Mouse (Mus musculus): Measurements from ENCODE around the gene Gm17720. TPM values are rescaled to one million over a fixed set of nuclear protein-coding genes. Genes with fewer than 3 reads are reported as not detected.

The Gm17720 gene
- polyA plus RNA-seq (2014; fragmentation: Illumina TruSeq; extraction: RNeasy Lipid Tissue Mini Kit (QIAGEN cat#74804); ENCODE audit: insufficient read depth, low read depth, low replicate concordance): not detected

DNA sequence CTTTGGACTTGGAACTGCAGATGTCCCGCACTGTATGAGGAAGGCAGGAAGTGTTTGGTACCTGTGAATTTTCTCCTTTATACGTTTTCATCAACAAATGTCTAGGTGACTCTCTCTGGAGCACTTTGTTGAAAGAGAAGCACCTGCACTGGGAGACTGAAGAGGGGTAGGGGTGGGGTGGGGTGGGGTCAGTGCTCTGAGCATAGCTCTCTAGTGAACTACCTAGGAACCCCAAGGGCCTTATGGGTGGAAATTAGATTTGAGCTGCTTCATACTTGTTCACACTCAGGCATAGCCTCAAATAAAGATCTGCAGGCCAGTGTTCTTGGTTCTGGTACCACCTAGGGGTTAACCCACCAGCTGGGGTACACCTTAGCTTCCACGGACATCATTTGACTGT is at the start of gene Gm17720:
TSS of gene Gm17720 (minus strand) at position 101 of the 400 bp plus-strand sequence.

DNA sequence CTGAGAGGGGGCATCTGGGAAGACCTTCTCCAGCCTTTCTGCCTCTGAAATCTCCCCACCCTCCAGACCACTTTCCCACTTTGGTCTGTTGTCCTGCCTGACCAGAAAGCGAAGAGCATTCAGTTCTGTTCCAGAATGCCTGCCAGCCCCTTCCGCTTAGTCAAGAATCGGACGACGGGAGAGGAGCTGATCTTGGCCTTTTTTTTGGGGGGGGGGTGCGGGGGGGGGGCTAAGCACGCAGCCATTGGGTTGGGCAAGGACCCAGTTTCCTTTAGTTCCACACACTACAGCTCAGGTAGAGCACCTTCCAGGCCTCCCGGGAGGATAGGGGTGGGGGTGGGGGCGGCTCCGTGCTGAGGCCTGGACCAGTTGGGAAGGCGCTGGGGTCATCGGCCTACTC is 1.6 kb downstream of the Gm17720 start, which contains the start of gene Gm21964:
TSS of gene Gm21964 (plus strand) at position 301 of the 400 bp plus-strand sequence.

DNA sequence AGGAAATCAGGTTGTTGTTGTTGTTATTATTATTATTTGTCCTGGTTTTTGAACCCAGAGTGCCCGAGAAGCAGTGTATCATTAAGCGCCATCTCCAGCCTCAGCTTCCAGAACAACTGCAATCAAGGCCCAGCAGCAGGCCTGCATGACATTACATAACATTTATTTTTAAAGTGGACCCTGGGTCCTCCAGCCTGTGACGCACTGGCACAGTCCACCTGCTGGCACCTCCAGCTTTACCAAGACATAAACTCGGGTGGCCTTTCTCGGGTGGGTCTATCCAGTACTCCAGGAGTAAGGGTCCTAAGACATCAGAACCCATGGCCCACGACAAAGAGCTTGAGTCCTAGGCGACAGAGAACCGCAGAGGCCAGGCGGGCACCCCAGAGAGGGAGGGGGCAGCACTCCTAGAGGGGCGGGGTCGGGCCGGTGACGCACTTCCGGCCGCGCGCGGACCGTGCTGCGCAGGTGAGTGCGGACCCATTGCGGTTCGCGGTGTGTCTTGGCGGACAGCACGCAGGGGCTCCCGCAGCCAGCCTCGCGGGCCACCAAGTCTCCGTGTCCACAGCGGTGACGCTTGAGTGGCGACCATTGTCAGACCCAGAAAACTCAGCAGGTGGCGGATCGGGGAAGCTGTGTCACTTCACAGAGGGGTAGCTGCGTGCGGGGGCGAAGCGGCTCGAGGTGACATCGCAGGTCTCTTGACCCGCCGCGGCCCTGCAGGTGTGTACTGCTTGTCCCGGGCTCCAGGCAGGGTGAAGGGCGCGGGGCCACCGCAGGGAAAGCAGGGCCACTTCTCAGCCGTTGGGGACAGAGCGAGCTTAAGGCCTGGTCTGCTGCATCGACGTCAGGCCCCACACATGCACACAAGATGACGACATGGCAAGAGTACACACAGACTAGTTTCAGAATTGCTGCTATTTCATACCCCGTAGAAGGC is 23.0 kb downstream of the Gm17720 start, which contains the start of gene Zfp612:
TSS of gene Zfp612 (plus strand) at position 465 of the 940 bp plus-strand sequence.

DNA sequence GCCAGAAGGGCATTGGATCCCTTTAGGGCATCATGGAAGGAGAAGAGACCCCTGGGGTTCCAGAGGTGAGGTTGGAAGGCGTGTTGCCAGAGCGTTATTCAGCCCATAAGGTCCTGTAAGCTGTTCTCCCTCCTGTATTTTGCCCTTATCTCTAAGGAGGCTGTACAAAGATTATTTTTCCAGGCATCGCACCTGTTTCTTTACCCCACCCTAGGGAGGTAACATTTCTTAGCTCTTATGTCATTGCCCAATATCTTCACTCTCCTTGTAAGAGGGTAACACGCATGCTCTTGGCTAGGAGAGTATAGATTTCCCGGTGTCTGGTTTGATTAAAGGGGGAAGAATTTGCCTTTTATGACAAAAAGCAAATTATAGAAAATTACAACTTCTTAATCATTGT is 62.9 kb downstream of the Gm17720 start, which contains the start of gene Chst4:
TSS of gene Chst4 (minus strand) at position 82 of the 400 bp plus-strand sequence.

Other genes starting within 250 kb of the Gm17720 start
- gene Phlpp2, start 234.2 kb downstream of the Gm17720 start, polyA plus RNA-seq (2014; fragmentation: Illumina TruSeq; extraction: RNeasy Lipid Tissue Mini Kit (QIAGEN cat#74804); ENCODE audit: insufficient read depth, low read depth, low replicate concordance): 1.9 TPM
- 4.8 TPM for gene Marveld3, start 140.6 kb downstream of the Gm17720 start, polyA plus RNA-seq (2014; fragmentation: Illumina TruSeq; extraction: RNeasy Lipid Tissue Mini Kit (QIAGEN cat#74804); ENCODE audit: insufficient read depth, low read depth, low replicate concordance)
- 0.77 TPM for gene Tat, start 112.3 kb downstream of the Gm17720 start, polyA plus RNA-seq (2014; fragmentation: Illumina TruSeq; extraction: RNeasy Lipid Tissue Mini Kit (QIAGEN cat#74804); ENCODE audit: insufficient read depth, low read depth, low replicate concordance)
- gene Chst4, start 63.0 kb downstream of the Gm17720 start, polyA plus RNA-seq (2014; fragmentation: Illumina TruSeq; extraction: RNeasy Lipid Tissue Mini Kit (QIAGEN cat#74804); ENCODE audit: insufficient read depth, low read depth, low replicate concordance): 4.0 TPM
- 1.2 TPM for gene Zfp612, start 23.0 kb downstream of the Gm17720 start, polyA plus RNA-seq (2014; fragmentation: Illumina TruSeq; extraction: RNeasy Lipid Tissue Mini Kit (QIAGEN cat#74804); ENCODE audit: insufficient read depth, low read depth, low replicate concordance)
- not detected for gene Gm21964, start 1.5 kb downstream of the Gm17720 start, polyA plus RNA-seq (2014; fragmentation: Illumina TruSeq; extraction: RNeasy Lipid Tissue Mini Kit (QIAGEN cat#74804); ENCODE audit: insufficient read depth, low read depth, low replicate concordance)
- gene Calb2, start 65.5 kb upstream of the Gm17720 start, polyA plus RNA-seq (2014; fragmentation: Illumina TruSeq; extraction: RNeasy Lipid Tissue Mini Kit (QIAGEN cat#74804); ENCODE audit: insufficient read depth, low read depth, low replicate concordance): not detected
- gene Cmtr2, start 112.9 kb upstream of the Gm17720 start, polyA plus RNA-seq (2014; fragmentation: Illumina TruSeq; extraction: RNeasy Lipid Tissue Mini Kit (QIAGEN cat#74804); ENCODE audit: insufficient read depth, low read depth, low replicate concordance): 2.6 TPM
- gene Hydin, start 164.2 kb upstream of the Gm17720 start, polyA plus RNA-seq (2014; fragmentation: Illumina TruSeq; extraction: RNeasy Lipid Tissue Mini Kit (QIAGEN cat#74804); ENCODE audit: insufficient read depth, low read depth, low replicate concordance): 0.52 TPM